Mouse (Mus musculus) R1 (cell line): ENCODE results near the gene Ubald1.
A peak's percentile ranks its signal among the peaks of the same experiment; 100 is the strongest.

ENCODE experiments used
- DNase-seq: peaks from one replicate; pipeline ENCODE4 v3.0.0-alpha.2; 2018; ENCODE audit warnings: low read depth, low spot score

Gene Ubald1

GRCm38 (mm10) chr16:4899711-4900110 is 19.6 kb upstream of the Ubald1 start:
- DNase-seq = no peak

DNA sequence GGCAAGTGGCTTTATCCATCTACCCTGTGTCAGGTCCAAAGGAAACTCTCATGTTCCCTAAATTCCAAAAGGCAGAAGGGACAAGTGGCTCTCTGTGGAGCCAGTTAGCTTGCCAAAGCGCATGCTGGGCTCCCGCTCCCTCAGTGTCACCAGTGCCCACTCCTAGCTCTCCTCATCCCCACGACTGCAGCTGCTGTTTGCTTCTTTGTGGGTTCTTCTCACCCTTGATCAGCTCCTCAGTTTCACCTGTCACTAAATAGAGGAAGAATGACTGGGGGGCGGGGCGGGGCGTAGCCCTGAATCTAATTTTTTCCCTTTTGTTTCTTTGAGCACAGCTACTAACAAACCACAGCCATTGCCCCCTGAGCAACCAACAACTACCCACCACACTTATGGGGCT is 18.8 kb upstream of the Ubald1 start:
- no peak for DNase-seq

DNA sequence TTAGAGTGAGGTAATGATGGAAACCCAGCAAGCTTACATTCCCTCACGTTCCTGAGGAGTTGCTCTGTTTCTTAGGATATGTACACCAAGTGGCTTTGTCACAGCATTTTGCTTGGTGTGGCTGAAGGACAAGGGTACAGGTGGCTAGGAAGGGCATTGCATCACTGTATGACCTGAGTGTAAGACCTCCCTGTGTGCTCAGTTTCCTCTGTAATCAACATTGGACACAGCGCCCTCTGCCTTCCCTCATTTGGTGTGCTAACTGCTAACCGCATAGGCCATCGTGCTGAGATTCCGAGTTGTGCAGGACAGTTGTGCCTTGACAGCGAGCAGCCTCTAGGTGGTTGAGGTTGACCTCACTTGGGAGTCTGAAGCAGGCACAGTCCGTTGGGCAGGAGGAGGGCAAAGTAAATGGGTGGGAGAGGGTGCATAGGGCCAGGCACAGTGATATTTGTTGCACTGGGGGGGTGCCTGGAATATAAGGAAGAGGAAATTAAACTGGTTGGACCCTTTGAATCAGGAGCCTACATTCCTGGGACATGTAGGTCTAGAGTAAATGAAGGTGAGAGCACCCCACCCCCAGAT is 17.1 kb upstream of the Ubald1 start:
- peak; percentile 67 for DNase-seq

DNA sequence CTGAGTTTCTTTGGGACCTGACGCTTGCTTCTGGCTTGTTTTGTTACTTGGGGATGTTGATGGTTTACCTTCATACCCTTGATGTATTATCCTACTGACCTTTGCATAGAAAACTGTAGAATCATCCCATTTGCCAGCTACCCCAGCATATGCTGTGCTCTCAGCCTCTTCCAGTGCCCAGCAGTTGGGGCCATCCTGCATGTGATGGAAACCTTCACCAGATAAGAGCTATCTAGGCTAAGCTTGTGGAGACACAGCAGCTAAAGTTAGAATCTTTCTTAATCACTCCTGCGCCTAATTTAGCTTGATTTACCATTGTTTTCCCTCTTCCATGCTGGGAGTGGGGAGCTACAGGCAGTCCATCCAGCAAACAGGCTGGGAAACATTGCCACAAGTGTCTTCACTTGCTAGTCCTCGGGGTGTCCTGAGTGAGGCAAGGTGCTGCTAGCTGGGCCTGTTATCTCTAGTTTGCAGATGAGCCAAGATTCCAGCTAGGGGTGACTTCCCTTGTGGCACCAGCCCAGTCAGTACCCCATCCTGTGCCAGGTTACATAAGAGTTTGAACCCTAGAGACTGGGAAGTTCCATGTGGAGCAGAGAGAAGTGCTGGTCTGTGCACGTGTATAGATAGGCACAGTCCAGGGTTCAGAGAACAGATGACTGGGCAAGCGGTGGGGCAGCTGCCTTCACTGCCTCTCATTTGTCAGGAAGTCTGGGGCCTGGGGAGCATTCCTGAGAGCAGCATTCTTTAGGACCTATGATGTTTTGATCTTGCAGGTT is 16.3 kb upstream of the Ubald1 start:
- DNase-seq = no peak

DNA sequence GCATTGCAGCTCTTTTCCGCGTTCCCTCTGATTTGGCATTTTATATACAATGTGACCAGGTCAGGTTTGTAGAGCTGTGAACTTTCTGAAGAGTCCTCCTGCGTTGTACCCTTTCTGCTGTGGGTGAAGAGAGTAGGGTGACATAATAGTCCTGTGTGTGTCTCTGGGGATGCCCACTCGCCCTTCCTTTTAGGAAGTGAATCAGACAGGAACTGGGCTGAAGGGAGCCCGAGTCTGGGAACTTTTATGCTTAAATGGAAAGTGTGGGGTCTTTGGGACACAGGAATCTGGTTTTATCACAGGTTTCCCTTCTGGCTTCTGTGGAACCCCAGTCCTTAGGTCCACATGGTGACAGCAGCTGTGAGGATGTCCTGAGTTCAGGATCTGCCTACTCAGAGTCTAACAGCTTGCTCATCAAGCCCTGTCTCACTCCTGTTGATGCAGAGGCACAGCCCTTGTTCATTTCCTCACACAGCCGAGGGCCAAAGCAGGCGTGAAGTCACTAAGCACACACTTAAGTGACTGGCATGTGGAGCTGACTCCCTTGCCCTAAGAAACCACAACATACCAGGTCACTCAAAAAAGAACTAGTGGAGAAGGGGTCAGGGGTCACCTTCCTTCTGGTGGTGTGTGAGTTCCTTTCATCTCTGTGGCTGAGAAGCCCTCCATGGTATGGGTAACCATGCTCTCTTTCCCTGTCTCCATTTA is 14.2 kb upstream of the Ubald1 start:
- no peak for DNase-seq

DNA sequence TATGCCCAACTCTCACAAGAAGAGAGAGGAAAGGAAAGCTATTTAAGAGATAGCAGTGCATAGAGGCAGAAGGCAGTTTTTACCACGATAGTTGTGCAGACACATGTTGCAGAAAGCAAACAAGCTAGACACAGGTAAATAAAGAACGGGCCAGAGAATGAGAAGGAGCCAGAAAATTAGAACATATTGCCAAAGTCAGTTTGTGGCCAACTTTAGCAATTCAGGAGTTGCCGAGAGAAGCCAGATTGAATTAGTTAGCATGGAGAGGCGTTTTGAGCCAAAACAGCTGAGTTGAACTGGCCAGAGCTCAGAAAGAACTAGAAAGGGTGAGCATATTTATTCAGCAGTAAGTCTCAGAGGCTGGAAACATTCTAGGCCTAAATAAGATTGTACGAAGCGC is 12.1 kb upstream of the Ubald1 start:
- no peak for DNase-seq

- DNase-seq = no peak
Measured at GRCm38 (mm10) chr16:4890201-4890709, 10.1 kb upstream of the Ubald1 start.

GRCm38 (mm10) chr16:4886690-4887020 is 6.5 kb upstream of the Ubald1 start:
- no peak for DNase-seq

DNA sequence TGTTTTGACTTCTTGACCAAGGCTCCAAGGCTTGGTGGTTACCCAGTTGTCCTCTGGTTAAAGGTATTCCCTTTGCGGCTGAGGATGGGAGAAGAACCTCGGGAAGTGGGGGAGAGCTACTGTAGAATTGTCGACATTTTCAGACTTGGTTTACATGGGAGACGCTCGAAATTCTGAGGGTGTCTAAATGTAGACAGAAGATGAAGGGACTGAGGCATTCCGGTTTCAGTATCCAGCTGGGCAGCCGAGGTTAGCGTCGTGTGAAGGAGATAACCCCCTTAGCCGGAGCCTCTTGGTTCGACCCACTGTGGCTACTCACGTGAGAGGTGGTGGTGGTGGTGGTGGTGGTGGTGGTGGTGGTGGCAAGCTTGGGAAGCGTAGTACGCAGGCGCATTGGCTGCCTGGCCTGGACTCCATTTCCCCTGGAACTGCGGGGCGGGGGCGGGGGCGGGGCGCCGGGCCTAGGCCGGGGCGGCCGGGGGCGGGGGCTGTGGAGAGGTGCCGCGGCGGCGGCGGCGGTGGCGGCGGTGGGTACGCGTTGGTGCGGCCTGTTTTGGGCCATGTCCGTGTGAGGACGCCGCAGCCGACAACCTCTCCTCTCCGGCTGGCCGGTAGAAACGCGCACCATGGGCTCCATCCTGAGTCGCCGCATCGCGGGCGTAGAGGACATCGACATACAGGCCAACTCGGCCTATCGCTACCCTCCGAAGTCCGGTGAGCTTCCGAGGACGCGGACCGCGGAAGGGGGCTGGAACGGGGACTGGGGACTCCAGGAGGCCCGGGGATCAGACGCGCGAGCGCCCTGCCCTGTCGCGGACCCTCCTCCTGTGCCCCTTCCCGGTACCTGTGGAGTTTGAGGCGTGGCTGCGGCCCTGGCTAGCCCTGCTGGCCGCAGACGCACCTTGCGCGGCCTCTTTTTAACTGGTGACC is 5.9 kb upstream of the Ubald1 start, which contains the start of gene Mgrn1:
Gene Mgrn1 (plus strand): TSS at position 490 of the 930 bp plus-strand sequence.
- DNase-seq = peak; percentile 97

DNA sequence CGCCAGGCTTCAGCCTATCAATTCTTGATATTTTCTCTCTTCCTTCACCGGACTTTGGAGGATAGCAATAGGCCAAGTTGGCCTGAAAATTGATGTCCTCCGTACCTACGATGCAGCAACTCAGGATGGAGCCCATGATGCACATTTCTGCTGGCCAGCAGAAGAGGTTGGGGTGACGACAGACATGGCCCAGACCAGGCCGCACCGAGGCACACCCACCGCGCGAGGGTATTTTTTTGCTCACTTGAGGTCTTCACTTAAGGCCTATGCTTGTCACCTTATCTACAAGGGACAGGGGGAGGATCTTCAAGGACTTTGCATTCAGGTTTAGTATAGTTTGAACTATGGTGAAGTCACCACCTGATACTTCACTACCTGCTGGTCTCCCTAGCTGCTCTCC is 4.8 kb upstream of the Ubald1 start:
- DNase-seq = no peak

DNA sequence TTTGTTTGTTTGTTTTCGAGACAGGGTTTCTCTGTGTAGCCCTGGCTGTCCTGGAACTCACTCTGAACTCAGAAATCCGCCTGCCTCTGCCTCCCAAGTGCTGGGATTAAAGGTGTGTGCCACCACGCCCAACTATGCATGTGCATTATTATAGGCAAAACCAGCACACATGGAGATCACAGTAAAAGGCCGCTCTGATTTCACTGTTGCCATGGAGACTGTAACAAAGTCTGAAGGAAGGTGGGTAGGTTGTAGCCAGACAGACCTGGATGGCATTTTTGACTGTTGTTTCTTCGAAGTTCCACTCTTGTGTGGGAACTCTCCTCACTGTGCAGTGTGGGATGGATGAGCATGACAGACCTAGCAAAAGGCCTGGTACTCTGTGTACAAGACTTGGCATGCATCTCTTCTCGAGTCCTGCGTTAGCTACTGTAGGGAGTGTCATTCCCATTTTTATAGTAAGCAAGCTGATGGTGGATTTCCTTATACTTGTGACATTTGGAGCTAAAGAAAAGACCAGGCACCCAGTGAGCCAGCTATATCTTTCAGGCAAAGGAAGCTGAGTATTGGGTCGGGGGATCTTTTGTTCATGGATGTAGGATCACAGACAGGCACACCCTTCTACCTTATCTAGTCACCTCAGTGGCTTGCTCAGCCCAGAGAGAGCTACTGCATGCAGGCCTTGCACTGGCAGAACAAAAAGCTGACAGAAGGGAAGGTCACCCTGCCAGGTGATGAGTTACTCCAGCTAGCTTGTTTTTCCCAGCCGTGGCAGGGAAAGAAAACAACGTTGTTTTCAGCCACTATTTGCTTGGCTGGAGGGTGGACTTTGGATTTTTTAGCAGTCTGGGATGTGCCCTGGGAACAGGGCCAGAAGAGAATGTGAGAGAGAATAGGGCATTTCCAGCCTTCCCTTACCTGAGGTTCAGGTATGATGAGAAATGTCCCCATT is 1.6 kb upstream of the Ubald1 start:
- peak; percentile 86 for DNase-seq

DNA sequence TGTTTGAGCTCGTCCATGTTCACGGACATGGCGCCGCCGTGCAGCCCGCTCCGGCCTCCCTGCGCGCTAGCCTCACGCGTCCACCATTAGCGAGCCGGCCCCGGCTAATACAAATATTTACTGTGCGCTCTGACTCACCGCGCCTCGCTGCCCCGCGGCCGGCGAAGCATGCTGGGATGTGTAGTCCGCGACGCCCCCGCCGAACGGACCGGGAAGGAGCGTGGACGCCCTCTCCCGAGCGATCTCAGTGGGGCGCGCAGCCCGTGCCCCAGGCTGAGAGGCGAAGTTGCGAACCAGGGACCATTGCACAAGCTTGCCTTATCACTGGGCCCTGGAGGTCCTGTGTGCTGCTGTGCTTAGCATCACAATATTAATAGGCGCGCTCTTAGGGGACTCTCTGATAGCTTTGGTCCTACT is 399 bp downstream of the Ubald1 start:
- peak; percentile 75 for DNase-seq

DNA sequence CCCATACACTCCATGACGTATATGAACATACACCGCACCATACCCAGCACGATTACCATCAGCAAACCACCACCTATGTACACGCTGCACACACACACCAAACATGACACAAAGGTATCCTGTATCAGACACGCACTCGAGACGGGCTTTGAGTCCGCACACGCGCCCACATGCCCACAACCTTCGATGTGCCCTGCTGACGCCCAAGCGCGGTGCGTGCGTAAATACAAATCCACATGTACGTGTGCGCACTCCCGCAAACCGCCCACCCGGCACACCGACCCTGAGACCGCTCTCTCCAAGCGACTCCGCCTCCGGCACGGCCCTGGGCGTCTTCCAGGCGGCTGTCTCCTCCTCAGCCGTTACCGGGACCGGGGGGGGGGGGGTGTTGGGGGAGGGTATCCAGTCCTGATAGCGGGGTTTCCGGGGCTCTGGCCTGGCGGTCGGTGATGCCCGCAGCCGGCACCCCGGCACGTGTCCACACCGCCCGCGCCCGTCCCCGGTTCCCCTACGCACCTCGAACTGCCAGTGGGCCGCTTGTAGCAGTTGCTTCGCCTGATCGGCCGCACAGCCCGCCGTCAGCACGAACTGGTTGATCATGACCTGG is 911 bp downstream of the Ubald1 start:
- DNase-seq = peak; percentile 46

- DNase-seq = peak; percentile 74
Measured at GRCm38 (mm10) chr16:4878192-4878885, 1.8 kb downstream of the Ubald1 start.

DNA sequence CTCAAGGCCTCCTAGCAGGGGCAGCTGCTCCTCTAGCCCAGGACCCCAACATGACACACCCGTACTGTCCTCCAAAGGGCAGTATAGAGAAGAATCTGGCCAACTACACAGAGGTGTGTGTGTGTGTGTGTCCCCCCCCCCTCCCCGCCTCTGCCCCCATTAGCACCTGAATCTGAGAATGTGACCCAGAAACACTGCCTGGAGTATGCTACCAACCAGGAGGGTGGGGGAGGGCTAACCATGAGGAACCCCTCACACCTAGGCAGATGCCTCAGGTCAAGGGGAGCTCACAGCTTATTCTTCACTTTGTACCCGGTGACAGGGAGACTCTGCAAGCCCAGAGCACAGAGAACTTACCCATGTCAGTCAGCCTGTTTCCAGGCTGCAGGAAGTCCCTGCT is 2.4 kb downstream of the Ubald1 start:
- DNase-seq = no peak

DNA sequence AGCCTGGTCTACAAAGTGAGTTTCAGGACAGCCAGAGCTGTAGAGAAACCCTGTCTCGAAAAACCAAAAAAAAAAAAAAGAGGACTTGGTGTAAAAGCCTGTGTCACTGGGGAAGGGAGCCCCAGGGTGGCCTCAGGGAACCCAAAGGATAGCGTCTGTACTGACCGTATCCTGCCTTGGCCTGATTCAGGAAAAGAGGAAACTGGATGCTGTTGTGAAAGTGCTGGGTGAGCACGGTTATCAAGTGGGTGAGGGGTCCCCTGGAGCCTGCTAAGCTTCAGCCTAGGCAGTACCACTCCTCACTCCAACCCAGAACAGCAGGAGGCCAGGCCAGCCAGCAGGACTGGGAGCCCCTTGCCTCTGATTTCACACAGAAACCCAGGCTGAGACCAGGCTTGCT is 2.9 kb downstream of the Ubald1 start:
- no peak for DNase-seq

DNA sequence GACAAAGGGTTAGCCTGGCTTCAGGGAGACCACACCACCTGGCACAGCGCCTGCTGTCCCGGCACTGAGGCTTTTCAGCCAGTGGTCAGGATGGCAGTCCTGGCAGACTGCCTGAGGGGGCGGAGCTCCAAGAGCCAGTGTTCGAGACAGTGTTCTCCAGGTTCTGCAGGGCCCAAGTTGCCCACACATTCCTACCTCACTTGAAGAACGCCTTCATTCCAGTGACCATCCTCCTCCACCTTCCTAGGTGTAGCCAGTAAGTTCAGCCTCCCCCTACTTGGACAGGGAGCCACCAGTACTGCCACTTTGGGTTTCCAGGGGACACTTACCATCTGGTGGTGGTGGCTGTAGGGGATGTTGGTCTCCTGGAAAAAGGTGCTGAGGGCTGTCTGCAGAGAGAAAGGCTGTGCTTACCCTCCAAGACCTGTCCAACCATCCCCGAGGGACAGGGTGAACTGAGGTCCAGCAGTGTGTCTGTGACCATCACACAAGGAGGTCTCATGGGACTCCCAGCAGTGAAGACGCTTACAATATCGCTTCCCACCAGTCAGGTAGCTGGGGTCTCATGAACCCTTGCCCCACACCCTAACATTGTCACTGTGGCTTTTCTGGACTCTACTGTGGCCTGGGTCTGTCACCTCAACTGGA is 4.0 kb downstream of the Ubald1 start:
- DNase-seq = no peak

GRCm38 (mm10) chr16:4875198-4876032 is 4.7 kb downstream of the Ubald1 start:
- DNase-seq = no peak
